Mouse (Mus musculus): Measurements from ENCODE around the gene Prm2.
A peak's percentile ranks its signal among the peaks of the same experiment; 100 is the strongest.

Gene Prm2

DNA sequence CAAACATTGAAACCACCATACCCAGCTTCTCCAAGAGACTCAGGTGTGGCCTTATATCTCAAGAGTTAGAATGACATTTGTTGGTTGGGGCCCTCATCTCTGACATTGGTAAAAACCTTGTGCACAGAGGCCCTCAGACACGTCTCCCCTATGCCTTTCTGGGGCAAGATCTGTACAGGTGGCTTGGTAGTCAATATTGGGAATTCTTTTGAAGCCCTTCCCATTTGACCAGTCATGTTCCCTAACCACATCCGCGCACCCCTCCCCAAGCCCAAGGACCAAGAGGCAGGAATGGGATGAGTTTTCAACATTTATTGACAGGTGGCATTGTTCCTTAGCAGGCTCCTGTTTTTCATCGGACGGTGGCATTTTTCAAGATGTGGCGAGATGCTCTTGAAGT lies at the start of gene Prm2:
Gene Prm2, minus strand, starts transcription at position 101 of the 400 bp plus-strand sequence.
- no peak for DNase-seq (ENCODE audit: low spot score in 2 of 2)

DNA sequence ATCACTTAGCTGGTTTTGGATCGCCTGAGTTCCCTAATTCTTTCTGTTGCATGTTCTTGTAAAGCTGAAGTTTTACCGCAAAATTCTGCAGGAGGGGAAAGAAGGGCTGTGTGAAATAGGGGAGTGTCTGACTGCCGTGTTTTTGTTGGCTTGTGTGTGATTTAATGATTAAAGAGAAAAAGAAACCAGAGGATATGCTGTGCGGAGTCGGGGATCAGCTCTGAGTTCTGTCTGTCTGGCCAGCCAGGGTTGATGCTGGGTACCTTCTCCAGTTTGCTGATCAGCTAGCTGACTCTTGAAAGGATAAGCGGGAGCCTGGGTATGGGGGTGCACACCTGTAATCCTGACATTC lies 48.4 kb upstream of the Prm2 start:
- DNase-seq (ENCODE audit: low spot score in 2 of 2) = no peak

DNA sequence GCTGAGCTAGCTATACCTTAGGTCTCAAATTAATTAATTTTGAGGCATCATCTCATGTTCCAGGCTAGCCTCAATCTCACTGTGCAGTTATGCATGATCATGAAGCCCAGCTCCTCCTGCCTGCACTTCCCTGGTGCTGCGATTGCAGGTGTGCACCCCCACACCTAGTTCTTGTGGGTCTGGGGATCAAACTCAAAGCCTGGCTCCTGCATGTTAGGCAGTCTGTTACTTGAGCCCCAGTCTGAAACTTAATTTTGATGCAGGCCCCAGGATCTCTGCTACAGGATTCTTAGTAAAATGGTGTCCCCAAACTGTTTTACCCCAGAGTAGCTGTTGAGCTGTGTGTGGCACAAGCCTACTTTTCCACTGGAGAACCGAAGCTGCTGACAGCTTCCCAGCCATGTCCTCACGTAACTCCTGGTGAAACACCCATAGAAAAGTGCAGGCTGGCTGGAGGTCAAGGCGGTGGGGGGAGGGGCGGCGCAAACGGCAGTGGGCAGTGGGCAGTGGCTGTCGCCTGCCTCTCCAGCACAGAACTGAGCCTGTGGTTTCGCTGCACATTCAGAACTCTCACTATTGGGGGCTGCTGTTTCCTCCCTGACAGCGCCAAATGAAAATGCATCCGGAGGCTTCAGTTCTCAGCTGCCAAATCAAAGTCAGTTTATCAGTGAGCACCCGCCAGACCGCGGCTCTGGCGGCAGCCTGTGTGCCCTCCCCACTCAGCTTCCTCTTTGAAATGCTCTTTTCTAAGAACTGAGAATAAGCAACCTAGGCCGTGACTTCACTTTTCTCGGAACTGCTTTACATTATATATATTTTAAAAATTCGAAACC lies 47.8 kb upstream of the Prm2 start:
- DNase-seq (ENCODE audit: low spot score in 2 of 2) = peak in 1 of 2 experiments; percentile 63

DNA sequence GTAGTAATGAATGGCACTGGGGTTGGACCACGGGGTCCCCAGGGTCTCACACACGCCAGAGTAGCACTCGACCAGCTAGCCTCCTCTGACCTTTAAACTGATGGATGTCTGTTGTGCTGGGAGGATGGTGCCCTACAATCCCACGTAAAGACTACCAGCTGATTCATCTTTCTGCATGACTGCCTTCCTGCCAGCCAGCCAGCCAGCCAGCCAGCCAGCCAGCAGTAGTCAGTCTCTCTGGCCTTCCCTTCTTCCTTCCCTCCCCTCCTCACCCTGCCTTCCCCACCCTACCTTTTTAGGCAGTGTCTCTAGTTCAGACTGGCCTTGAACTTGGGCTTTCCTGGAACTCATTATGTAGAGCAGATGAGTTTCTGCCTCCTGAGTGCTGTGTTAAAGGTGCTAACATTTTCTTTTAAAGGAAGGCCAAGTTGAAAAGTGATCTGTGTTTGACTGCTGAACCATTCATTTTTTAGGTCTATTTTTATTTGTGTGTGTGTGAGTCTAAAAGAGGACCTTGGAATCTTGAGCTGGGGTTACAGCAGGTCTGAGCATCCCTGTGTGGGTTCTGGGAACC lies 46.4 kb upstream of the Prm2 start:
- no peak for DNase-seq (ENCODE audit: low spot score in 2 of 2)

DNA sequence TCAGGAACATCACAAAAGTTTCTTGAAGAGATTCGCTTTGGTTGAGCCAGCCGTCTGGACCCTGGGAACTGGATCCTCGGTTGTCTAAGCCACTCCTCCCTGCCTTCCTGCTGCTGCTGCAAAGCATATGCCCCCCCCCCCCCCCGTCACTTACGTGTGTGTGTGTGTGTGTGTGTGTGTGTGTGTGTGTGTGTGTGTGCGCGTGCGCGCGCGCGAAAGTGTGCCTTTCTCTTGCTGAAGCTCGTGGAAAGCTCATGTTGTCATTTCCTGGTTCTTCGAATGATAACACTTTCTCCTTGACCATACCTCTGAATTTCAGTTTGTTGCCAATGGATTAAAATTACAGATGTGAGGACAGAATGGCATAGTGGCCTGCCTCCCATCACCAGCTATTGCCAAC lies 44.1 kb upstream of the Prm2 start:
- no peak for DNase-seq (ENCODE audit: low spot score in 2 of 2)

DNA sequence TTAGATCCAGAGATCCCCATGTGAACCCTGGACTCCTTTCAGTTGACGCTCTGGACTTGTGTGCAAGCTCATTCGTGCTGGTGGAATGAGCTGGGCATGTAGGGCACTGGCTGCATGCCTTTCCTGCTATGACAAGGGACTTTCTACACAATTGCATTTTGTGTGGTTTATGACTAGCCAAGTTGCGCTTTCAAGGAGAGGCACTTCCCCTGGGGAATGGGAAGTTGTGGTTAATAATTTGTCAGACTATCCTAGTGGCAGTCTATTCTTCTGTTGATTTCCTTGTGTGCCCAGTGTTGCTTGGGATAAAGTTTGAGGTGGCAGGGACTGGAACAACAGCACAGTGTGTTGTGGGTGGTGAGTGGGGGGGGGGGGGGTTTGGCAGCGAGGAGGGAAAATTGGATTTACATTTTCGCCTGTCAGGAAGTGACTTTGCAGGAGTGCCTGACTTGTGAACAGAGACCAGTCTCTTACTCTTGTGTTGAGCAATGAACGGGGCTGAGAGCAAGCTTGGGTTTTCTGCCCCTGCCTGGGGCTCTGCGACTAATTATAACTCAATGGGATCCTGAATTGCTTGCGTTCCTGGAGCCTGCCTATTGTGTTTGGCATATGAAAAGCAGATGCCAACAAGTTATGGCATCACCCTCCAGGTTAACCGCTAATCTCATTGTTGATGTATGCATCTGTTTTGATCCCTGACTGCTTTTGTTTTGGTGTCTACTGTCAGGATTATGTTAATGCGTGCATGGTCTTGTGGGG lies 42.7 kb upstream of the Prm2 start:
- no peak for DNase-seq (ENCODE audit: low spot score in 2 of 2)

DNA sequence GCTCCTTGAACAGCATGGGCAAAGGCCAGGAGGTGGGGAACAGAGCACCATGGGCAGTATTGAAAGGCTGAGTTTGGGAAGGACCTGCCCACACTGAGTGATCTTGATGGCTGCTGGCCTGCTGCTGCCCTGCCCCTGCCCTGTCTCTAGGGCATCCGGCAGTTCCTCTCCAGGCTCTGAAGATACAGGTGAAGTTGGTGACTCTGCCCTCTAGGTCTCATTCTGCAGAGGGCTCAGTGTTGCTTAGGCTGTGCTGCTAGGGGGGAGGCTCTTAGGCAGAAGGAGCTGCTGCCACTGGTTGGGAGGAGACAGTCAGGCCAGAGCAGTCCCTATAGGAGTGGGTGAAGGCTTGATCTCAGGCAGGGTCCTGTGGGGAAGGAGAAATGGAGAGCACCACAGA lies 42.0 kb upstream of the Prm2 start:
- no peak for DNase-seq (ENCODE audit: low spot score in 2 of 2)

DNA sequence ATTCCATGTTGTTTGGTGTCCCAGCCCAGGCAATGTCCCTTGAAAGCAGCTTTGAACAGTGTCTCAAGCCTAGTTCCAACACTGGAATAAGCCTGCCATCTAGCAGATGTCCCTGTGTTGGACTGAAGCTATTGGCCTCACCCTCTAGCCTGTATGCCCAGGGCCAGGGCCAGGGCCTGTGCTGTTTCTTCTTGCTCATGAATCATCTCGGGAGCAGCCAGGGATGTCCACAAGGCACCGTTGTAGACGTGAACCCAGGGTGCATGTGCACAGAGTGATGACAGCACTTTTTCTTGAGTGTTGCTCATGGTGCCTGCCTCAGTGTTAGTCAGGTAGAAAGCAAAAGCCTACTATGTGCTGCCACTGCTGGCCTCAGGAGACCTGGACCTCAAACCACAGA lies 41.3 kb upstream of the Prm2 start:
- DNase-seq (ENCODE audit: low spot score in 2 of 2) = no peak

DNA sequence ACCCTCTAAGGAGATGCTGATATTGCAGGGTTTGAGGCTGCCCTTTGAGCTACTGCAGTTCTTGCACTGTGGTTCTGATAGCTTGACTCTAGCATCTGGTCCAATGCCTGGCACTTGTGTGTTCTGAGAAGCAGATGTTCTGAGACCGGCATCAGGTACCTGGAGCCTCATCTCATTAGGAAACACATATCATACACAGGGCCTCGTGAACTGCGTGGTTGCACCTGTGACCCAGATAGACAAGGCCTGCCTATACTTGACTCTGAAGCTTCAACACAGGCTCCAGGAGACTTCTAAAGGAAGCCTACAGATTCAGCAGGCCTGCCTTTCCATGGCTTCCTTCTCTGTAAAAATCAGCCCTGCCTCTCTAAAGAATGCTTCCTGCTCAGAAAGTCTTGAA lies 40.5 kb upstream of the Prm2 start:
- no peak for DNase-seq (ENCODE audit: low spot score in 2 of 2)

DNA sequence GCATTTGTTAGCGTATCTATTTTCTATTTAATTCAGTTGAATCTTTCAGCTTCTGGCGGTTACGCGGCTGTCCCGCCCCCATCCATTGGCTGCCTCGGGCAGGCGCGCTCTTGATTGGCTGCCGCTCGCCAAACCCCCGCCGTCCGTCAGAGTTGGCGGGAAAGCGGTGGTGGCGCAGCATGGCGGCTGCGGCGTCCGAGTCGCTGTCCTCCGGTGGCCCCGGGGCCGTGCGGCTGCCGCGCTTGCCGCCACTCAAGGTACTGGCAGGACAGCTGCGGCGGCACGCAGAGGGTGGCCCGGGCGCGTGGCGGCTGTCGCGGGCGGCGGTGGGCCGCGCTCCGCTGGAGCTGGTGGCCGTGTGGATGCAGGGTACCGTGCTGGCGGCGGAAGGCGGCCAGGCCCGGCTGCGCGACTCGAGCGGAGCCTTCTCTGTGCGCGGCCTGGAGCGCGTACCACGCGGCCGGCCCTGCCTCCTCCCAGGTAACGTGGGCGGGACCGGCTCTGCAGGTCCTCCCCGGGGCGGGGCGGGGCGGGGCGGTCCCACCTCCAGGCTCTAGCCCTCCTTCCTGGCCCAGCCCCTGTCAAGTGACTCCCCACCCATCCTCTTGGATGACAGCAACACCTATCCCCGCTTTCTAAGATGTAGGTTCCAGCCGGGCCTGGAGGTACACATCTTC lies 39.1 kb upstream of the Prm2 start, which contains the start of gene Rmi2:
Gene Rmi2, plus strand, starts transcription at position 149 of the 677 bp plus-strand sequence.
- peak; percentile 76 to 89 for DNase-seq (ENCODE audit: low spot score in 2 of 2)

DNA sequence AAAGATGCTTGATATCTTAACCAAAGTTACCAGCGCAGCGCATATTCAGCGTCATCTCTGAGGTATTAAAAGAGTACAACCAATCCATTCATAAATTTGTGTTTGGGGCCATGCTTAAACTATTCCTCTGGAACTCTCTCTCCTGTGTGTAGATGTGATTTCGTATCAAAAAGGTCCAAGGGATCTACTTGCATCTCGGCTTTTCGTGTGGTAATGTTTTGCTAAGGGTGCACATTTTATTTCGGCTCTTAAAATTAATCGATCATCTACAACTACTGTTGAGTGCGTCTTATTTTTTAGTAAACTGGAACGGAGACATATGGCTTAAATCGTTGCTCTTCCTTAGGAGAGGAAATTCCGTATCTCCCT lies 38.6 kb upstream of the Prm2 start:
- no peak for DNase-seq (ENCODE audit: low spot score in 2 of 2)

DNA sequence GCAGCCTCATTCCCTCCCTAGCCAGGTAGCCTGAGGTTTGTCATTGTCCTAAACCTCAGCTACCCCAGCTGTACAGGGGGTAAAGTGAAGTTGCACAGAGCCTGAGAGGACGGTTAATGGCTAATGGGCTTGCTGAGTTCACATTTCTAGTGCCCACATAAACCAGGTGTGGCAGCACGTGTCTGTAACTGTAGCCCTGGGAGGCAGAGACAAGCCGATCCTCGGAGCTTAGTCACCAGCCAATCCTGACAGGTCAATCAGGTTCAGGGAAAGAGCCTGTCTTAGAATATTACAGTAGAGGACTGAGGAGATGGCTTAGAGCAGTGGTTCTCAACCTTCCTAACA lies 32.5 kb upstream of the Prm2 start:
- no peak for DNase-seq (ENCODE audit: low spot score in 2 of 2)

DNA sequence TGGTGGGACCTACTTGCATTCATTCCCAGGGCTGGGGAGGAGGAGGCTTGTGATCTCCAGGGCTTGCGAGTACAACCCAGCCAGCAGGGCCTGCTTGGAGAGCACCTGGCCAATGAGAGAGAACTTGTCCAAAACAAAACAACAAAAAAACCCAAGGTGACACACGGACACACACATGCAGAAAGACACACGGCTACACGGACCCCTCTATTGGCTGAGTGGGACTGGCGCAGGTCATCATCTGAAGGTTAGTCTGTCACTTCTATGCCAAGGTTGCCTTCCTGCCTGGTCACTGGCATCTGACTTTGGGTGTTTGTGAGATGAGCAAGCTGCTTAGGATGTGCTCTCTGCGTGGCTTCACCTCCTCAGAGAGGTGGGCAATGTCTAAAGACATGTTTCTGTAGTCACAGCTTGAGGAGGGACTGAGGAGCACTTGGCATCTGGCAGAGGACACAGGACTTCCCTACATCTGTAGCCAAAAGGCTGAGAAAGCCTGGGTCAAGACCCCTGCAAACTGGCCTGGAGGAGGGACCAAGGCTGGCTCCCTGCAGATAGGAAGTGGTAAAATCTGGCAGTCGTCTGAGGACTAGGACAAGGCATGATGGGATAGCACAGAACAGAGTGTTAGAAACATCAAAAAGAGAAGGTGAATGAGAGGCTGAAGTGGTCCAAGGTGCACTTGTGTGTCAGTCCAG lies 32.0 kb upstream of the Prm2 start:
- DNase-seq (ENCODE audit: low spot score in 2 of 2) = no peak

DNA sequence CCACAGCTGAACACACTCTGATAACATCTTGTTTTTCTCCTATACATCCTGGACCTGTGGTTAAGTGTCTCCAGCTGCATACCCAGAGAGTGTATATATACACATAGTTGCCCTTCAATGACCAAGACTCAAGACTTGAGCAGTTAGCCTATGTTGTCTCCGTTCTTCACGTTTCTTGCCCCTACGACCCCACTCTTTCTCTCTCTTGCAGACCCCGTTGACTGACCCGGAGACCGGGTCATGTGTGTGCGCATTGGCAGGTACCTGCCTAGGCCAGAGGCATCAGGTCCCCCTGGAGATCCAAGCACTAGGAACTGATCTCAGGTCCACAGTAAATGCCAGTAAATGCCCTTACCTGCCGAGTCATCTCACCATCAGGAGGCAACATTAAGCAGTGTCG lies 31.3 kb upstream of the Prm2 start:
- DNase-seq (ENCODE audit: low spot score in 2 of 2) = no peak

DNA sequence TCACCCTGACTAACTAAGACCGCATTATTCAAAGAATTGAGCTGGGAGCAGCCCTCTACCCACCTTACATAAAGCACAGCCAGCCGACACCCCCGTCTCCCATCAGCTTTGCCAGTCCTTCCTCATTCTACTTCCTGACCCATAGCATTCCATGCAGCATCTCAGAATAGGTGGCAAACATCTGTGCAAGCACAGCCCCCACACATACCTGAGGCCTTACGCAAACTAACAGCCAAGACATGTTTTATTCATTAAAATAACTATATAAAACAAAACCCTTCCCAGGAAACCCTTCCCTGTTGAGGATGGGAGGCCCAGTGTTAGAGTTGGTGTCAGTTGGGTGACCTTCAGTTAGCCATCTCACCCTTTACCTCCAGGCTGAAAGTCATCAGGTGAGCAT lies 29.9 kb upstream of the Prm2 start:
- no peak for DNase-seq (ENCODE audit: low spot score in 2 of 2)

DNA sequence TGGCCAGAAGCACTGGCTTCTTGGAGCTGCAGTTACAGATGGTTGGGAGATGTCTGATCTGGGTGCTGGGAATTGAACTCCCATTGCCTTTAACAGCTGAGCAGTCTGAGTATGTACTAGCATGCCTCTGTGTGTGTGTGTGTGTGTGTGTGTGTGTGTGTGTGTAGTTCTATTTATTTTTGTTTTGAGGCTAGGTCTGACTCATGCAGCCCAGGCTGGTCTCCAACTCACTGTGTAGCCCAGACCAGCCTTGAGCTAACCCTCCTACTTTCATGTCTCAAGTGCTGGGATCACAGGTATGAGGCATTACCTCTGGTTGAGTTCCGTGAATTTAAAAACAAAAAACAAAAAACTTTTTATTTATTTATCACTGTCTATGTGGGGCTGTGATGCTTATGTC lies 28.6 kb upstream of the Prm2 start:
- DNase-seq (ENCODE audit: low spot score in 2 of 2) = no peak

DNA sequence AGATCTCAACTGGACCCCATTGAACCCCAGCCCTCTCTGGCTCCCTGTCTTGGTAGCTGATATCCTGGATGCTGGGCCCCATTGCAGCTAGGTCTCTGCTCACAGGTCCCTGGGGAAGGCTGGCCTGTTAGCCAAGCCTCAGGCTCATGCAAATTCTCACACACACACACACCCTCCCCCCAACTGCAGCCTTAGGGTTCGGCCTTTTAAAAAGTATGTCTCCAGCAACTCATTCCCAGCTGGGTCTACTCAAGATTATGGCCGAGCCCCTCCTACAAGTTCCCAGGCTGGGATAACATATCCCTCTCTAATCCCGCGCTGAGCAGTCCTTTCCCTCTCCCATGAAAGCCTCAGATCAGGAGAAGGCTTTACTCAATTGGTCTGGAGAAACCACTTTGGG lies 25.5 kb upstream of the Prm2 start:
- peak in 1 of 2 experiments; percentile 30 for DNase-seq (ENCODE audit: low spot score in 2 of 2)

DNA sequence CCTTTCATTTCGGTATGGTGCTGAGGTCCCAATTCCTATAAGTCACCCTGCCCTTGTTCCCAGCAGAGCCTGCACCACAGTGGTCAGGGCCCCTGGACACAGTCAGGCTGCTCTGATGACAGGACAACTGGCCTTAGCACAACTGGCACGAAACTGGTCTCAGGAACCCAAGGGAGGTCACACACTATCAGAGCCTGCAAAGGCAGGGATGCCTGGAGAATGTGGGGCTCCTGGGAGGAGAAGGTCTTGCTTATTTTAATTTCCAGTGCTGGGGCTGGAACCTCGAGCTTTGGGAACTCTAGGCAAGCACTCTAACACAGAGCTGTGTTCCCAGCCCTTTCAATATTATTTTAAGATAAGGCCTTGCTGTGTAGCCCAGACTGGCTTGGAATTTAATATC lies 24.0 kb upstream of the Prm2 start:
- DNase-seq (ENCODE audit: low spot score in 2 of 2) = no peak

DNA sequence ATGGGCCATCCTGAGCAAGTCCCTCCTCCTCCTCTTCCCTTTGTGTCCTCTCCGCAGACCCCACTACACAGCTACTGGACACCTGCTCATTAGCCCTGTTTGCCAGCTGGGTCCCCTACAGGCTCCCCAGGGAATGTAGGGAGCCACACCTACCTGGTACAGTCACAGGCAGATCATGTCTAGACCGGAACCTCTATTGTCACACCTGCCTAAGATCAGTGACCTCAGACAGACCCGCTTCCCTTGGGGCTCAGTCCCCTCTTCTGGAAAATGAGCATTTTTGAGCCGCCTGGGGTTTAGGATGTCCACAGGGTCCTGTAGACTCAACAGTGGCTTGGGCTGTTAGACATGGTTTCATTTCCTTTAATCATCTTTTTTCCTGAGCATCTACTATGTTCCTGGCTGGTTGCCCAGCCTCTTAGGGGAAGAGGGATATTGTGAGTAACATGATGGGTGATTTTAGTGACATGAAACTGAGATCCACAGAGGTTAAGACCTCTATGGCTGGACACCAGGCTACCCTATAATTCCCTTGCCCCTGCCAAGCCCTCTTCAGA lies 22.7 kb upstream of the Prm2 start:
- no peak for DNase-seq (ENCODE audit: low spot score in 2 of 2)

DNA sequence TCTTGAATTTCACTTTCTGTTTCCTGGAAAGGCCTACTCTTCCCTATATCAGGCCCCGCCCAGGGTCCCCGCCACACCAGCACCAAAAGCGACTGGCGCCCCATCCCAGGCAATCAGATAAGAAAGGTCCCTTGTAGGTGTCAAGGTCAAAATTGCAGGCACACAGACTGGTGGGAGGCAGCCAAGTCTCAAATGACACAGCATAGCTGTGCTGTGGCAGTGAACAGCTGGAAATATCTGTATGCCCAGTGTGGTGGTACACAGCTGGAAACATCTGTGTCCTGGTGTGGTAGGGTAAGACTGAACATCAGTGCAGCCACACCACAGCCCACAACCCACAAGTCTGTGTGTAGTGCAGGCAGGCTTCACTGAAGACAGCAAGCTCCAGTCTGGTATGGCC lies 18.9 kb upstream of the Prm2 start:
- DNase-seq (ENCODE audit: low spot score in 2 of 2) = no peak

DNA sequence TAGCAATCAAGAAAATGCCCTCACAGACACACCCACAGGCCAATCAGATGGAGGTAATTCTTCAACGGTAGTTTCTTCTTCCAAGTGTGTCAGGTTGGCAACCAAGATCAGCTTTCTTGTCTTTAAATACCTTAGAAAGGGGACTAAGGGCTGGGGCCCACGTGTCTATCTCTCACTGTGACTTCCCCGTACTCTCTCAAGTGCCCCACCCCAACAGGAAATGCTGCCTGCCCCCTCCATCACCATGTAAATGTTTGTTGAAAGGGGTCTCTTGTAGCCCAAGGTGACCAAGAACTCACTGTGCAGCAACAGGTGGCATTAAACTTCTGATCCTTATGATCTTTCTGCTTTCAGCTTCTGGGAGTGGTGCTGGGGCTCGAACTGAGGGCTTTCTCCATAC lies 17.8 kb upstream of the Prm2 start:
- no peak for DNase-seq (ENCODE audit: low spot score in 2 of 2)

Data from spleen, postnatal 10 days (tissue).